Mouse (Mus musculus) adrenal gland, adult 8-10 months (tissue): ENCODE measurements around the gene Dennd1a. TPM values are rescaled to one million over a fixed set of nuclear protein-coding genes. Genes with fewer than 3 reads are reported as not detected.

Experiments
- DNase-seq: peaks from one replicate; pipeline ENCODE4 v3.0.0; 2022
- total RNA-seq, 4 experiments: library from RNA; stranded (reverse); gene quantifications; 2 replicates each; pipeline ENCODE4 v1.2.4; 2022

Dennd1a gene
- 10 to 100 TPM; 27.9 to 41.0 (median 32.3) TPM for total RNA-seq

DNA sequence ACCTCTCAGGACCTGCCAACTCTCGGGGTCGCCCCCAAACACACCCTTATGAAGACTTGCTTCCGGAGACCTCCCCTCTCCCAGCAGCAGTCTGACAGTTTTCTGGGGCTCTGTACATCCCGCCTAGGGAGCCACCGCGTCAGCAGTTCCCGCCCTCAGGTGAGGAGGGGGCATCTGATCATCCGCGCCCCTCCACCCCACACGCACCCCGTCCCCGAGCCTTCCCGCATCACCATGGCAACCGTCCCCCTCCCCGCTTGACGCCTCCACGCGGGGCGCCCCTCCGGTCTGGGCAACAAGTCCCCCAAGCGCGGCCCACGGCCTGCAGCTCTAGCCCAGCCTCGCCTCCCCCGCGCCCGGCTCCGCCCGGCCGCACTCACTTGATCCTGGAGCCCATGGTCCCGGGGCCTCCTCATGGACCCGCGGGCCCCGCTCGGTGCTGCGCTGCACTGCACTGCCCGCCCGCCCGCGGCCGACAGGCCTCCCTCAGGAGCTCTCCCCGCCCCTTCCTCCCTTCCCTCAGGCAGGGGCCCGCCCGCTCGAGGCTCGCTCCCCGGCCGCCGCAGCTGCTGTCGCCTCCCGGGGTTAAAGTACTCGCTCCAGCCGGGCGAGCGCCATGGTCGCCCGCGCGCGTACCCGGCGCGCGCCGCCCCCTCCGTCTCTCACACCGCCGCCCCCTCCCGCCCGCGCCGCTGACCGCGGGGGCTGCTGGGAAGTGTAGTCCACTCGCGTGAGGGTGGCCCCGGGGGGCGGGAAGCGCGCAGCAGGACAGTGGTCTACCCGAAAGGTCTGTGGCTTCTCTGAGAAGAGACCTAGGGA is at the start of gene Dennd1a:
Gene Dennd1a, minus strand, starts transcription at position 658 of the 819 bp plus-strand sequence.
- peak; percentile 79 for DNase-seq

DNA sequence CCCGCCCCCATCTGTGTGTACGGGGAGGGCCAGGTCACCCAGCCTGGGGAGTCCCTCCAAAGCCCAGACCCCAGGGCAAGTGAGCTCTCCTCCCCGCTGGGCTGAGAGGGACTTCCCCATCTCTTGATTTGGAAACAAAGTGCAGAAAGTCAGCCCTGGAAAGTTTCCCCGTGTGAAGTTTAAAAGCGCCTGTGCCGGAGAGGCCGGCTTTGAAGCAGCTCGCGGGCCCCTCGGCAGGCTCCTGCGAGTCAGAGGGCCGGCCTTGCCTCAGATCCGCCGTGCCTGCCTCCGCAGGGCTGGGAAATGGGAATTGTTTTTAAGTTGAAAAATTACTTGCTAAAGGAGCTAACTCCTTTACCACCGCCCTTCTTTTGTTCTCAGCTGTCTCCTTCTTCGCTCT is 49.4 kb upstream of the Dennd1a start:
- DNase-seq = no peak

DNA sequence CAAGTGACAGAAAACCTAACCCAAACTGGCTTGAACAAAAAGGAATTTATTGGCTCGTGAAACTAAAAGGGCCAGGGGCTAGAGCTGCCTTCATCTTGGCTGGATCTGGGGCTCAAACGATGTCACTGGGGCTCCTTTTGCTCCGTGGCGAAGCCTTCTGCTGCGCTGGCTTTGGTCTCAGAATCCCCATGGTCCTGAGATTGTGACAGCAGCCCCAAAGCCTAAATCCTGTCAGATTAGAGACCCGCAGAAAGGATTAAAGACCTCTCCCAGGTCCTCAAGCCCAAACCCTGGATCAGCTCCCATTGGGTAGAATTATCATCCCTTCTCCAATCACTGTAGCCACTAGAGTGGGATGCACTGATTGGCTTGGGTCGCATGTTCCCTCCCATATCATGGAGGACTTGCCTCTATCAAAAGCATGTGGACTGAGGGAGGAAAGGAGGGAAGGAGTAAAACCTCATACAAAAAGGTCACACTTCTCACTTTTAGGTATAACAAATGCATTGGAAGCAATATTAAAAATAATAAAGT is 46.5 kb upstream of the Dennd1a start:
- no peak for DNase-seq

DNA sequence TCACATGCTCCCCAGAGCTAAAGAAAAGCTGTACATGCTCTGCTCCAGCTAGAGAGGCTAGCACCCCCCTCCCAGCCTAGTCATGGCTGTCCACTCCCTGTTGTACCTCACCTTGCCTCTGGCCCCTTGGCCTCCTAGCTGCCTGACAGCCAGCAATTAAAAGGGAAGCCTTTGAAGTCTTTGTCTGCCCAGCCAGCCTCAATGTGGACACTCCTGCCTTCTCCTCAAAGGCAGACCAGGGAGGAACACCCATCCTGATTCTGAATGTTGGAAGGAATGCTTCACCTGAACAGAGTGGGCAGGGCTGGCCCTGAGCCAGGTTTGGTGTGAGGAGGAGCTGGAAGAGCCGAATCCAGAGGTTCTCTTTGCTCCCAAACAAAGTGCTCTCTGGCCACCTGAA is 39.5 kb upstream of the Dennd1a start:
- no peak for DNase-seq

DNA sequence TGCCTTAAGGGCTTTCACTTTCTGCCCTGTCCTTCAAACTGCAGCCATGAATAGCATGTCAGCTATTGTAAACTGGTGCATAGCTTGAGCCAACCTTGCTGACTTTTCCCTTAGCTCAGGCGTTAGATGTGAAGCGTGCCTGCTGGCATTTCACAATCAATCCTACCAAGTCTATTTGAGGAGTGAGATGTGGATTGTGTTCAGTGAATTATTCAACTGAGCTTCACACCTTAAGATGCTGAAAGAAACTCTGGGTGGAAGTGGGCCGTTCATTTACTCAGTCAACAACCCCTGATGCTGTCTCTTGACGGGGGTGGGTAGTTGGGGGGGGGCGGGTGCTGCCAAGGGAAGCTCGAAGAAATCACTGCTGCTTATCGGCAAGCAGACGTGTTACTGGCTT is 36.2 kb upstream of the Dennd1a start:
- DNase-seq = no peak

DNA sequence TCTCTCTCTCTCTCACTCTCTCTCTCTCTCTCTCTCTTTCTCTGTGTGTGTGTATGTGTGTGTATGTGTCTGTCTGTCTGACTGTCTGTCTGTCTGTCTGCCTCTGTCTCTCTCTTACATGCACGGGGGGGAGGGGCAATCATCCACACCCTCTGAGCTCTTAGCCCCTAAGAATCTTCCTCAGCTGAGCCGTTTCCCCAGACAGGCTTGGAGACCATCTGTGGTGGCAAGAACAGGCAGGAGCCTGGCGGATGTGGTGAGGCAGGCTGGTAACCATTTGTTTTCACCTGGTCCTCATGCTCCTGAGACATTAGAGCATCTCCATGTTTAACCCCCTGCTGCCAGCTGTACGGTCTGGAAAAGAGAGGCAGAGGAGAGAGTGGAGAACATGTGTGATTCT is 33.7 kb upstream of the Dennd1a start:
- DNase-seq = no peak

DNA sequence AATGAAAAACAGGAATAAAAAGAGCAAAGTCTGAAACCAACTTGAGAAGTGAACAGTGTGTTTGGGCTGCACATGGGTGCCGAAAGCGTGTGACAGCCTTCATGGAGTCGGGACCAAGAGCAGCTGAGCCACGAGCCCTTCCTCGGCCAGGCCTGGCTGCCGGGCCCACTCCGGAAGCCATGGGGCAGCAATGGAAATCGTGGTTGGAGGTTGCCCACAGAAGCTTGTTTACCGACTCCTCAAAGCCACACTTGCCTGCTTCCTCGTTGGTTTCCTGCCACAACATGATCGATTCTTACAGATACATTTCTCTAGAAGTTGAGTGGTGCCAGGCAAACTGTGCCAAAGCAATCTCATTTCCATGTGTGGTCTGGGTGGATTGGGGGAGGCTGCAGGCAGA is 31.9 kb upstream of the Dennd1a start:
- DNase-seq = no peak

DNA sequence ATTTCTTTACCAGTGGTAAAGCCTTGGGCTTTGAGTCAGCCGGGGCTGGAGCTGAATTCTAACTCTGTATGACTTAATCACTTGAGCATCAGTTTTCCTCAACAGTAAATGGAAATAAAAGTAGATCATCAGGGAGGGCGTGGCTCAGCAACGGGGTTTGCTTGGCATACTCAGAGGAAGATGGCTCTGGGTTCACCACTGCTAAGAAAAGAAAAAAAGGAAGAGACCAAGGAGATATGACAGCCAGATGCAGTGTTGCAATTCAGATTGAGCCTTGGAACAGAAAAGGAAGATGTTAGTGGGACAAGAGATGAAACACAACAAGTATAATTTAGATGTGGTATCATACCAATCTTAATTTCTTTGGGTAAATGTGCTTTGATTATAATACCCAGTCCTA is 26.2 kb upstream of the Dennd1a start:
- DNase-seq = no peak

DNA sequence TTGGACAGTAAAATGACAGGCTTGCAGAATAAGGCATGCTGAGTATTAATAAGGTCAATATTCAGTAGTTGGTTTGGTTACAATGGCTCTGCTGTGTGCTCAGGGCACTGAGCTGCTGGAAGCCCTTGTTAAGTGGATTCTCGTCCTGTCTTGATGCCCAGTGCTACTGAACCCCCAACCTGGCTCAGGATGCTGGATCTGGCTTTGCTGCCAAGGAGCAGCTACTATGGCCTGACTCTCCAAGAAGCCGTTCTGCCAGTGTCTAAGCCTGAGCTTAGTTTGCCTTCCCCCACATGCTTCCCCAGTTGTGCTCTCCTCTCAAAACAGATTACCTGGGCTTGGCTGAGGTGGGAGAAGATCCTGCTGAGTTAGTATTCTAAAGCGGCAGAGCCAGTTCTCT is 25.7 kb upstream of the Dennd1a start:
- no peak for DNase-seq

DNA sequence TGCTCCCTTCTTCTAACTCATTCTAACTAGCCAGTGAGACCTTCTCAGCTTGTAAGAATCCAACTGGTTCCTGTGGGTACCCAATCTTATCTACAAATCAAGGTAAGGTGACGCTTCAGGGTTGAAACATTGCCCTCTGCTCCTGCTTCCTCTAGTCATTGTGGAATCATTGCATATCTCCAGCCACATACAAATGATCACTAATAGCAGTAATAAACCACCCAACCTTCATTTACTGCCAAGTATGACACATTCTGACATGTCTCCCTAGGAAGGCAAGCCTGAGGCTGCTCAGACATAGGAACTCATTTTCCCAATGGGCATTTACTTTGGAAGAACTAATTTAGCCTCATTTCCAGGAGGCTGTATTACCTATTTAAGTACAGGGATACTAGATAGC is 18.0 kb upstream of the Dennd1a start:
- no peak for DNase-seq

DNA sequence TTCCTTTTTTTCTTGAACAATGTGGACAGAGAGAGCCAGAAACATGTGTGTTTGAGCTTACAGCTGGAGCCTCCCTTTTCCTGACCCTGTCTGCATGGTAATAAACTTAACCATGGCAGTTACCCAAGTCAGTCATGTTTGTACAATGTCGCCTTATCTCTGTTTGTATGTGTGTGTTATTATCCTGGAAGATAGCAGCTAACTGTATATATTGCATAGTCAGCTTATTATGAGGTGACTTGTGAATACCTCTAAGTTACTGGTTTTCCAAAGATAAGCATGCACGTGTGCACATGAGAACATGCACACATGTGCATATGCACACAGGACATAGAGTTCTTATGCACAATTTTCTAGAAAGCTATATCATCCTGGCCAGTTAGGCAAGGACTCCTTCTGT is 13.8 kb upstream of the Dennd1a start:
- DNase-seq = no peak

DNA sequence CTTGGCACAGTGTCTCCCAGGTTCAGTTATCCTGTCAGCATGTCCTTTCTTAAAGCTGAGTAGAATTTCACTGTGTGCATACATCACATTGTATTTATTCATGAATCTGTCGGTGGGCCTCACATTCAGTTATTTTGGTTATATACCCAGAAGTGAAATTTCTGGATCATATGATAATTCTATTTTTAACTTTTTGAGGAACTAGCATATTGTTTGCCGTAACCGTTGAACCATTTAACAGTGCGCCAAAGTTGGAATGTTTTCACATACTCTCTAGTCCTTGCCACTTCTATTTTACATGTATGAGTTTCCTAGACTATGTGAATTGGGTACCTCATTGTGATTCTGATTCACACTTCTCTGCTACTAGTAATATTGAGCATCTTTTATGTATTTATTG is 8.7 kb upstream of the Dennd1a start:
- DNase-seq = no peak

DNA sequence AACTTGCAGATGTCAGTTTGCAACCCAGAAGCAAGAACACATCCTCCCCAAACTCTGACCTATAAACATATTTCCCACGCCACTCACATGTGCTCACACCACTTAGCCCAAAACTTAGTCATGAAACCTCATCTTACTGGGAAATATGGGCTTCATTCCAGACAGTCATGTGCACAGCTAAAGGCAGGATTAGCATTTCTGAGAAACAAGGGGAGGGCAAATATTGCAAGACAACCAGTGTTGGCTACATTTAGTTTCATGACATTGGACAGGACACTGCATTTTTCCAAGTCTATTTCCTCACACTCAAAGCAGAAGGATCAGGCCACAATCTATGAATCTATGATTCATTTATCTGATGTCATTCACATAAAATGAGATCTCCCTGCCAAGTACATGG is 4.3 kb upstream of the Dennd1a start:
- peak; percentile 4 for DNase-seq

DNA sequence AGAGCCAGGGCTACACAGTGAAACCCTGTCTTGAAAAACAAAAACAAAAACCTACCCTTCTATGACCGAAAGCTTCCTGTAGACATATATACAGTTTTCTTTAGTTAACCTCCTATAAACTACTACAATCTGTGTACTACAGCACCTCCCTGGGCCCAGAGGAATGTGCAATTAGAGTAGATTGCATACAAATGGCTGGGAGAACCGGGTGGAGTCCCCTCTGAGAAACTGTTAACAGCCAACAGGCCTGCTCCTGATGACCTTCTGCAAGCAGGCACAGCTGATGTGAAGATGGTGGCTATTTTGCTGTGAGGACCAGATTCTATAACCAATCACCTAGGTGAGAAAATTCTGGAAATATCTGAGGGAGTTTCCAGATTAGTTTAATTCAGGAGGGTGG is 1.0 kb upstream of the Dennd1a start:
- no peak for DNase-seq

DNA sequence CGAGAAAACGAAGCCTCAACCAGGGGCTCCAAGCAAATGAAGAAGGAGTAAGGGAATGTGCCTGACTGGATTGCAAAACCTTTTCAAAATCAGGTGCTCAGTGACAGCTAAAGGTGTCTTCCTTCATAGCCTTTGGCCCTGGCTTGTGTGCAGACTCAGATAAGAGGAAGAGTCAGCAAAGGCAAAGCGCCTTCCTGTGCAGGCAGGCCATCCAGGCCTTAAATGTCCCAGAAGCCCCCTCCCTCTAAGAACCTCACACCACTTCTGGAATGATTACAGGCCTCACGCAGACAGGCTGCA is 807 bp downstream of the Dennd1a start:
- DNase-seq = no peak

DNA sequence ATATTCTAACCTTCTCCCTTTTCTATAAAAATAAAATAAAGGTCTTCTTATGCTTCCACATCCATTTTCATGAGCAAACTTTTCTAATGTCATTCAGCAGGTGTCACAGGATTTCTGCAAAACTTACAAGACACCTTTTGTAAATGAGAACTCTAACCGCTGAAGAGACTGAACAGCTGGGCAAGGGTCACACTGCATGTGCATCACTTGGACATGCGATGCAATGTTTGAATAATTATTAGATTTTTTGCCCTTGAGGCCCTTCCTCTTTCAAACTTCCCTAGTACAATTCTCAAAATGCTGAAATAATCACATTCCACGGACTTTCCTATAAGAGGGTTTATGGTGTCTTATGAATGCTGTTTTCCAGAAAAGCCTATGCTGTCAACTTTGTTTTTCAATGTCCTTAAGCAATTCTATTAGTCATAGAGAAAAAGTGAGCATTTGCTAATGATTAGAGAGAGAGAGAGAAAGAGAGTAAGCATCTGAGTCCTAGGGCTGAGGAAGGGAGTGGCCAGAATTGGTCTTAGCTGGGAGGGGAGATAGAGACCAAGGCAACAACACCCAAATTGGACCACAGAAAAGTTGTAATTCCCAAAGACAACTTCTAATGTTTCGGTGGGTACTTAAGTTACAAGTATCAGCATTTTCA is 1.3 kb downstream of the Dennd1a start:
- no peak for DNase-seq

DNA sequence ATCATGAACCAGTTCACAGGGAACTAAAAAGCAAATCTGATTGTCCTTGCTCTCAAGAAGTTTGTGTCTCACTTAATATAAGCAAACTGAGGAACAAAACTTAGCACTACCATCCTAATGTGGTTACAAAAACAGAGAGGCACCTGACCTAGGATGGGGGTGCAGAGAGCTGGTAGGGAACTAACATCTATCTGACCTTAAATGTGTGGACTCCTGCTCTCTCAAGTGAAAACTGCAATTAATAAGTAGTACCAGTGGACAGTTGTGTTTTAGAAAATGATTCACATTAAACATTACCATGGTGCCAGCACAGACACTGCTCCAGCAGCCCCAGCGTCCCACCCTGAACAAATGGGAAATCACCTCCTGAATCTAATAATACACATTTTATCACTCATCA is 3.2 kb downstream of the Dennd1a start:
- DNase-seq = no peak

DNA sequence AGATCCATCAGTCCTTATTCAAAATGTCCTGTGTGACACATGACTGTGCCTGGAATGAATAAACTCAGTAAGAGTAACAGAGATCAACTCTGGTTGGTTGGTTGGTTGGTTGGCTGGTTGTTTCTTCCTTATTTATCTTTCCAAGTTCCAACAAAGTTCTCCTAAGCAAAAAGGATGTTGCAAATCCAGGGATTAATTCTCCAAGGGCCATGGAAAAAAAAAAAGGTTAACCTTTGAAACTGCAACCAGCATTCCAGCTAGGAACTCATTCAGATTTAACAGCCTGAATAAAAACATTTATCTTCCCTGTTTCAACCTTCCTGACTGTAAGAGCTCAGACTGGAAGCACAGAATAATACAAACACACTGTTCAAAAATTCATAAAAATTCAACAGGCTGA is 6.8 kb downstream of the Dennd1a start:
- no peak for DNase-seq

DNA sequence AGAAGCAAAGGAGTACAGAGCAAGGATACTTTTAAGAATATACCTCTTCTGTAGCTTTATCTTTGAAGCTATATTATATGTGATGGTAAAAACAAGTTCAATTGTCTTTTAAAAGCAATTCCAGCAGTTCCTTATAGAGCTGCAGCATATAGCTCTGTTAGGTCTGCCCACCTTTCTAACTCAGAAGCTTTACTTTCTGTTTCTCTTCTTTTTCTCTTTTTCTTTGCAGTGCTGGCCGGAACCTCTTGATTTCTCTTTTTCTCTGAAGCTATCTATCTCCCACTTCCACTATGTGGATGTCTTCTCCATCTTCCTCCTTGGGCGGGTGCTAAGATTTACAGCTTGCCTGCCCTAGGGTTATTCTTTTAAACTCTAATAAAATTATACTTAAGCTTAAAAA is 12.2 kb downstream of the Dennd1a start:
- no peak for DNase-seq

DNA sequence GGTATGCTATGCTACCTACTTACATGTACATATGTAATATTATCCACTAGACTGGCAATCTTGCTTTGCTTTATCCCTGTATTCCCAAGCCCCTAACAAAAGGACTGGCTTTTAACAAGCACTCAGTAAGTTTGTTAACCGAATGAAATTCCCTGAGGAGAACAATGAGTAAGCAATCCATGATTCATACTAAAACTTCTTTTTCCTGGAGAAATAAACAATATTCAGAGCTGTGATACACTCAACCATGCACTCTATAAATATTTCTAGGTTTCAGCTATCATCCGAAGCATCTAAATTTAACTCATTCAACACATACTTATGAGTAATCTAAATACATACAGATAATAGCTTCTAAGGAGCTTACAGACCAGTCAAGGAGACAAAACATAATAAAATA is 23.5 kb downstream of the Dennd1a start:
- no peak for DNase-seq

DNA sequence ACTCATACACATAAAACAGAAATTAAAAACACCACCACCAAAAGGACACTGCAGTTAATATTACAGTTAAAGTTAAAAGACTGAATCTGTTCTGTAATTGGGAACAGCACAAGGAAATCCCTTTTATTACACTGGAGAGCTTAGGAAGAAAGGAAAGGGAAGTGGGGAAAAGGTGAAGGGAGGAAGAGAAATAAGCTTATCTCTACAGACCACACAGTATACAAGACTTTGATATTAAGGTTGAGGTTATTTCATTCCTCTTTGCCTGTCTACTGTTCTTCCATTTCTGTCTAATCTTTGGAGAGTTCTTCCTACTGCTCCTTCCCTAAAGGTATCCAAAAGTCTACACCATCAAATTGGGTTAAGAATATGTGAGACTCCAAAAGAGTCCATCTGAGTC is 28.1 kb downstream of the Dennd1a start:
- DNase-seq = no peak

DNA sequence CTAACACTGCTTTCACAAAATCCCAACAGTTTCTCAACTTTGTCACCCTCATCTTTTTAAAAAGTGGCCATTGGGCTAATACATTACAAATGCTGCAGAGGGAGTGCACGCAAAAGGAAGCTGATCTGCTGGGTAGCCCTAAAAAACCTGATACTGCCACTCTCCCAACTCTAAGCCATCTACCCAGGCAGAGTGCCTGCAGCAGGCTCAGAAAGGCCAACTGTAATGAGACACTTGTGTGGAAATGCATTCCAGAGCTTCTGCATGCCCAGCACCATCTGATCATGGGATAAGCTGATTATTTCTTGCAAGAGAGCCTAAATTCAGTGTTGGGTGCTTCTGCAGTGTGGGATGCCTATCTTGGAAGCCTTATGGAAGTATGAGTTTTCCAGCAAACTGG is 49.6 kb downstream of the Dennd1a start:
- DNase-seq = no peak

DNA sequence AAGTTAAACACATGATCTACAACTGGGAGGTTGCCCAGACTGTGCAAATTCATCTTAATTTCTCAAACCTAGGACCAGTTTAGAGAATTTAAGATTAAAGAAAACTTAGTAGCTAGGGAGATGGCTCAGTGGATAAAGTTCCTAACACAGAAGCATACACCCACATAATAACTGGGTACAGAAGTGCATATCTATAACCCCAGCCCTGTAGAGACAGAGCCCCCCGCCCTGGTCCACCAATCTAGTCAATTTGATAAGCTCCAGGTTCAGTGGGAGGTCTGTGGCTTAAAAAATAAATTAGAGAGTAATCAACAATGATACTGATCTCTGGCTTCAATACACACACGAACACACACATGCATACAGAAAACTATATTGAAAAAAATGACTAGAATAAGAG is 51.6 kb downstream of the Dennd1a start:
- no peak for DNase-seq

DNA sequence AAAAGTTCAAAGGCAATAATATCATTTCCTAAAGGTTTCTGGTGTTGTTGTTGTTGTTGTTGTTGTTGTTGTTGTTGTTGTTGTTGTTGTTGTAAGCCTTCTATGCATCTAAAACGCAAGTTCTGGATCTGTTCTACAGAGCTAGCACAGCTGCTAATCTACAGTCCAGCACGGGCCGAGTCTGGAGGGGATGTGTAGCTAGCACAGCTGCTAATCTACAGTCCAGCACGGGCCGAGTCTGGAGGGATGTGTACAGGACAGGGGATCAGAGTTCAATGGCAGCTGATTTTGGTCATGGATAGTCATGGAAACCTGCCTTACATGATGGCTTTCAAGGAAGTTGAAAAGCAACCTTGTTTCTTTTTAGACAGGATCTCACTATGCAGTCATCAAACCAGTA is 57.3 kb downstream of the Dennd1a start:
- DNase-seq = no peak
